Mouse (Mus musculus): Measurements from ENCODE around the gene Slc44a1. TPM values are rescaled to one million over a fixed set of nuclear protein-coding genes. Genes with fewer than 3 reads are reported as not detected.

Gene Slc44a1
- polyA plus RNA-seq (2015; fragmentation: Nextera tagmentation; extraction: Ambion mirVana), result 17.2 and 22.0 TPM in 2 replicates

- peak within 1 kb of the TSS; percentile 82 for H3K4me2 ChIP-seq (ENCODE audit: low read depth, low read length)
- peaks cover 20% of the 10 kb centered on the region for H3K4me1 ChIP-seq (ENCODE audit: control insufficient read depth, insufficient read depth, low read length)
- H3K27ac ChIP-seq (ENCODE audit: low read length), result peak within 1 kb of the TSS; percentile 88
- H3K36me3 ChIP-seq (ENCODE audit: control insufficient read depth, insufficient read depth, low read length), result no peaks in the 10 kb centered on the region
- H3K9me3 ChIP-seq (ENCODE audit: control insufficient read depth, low read length), result no peaks in the 10 kb centered on the region
- ATAC-seq, result peak; percentile 96
- no peaks in the 10 kb centered on the region for H3K27me3 ChIP-seq (replicated peaks; ENCODE audit: control insufficient read depth, insufficient read depth, low read length)
- WGBS, result under 1% methylated on average over 88 of the region's 122 CpGs
- peak within 1 kb of the TSS; percentile 88 for H3K9ac ChIP-seq (ENCODE audit: low read depth, low read length)
- H3K4me3 ChIP-seq (ENCODE audit: low read length), result peak within 1 kb of the TSS; percentile 86
Measured at GRCm38 (mm10) chr4:53440010-53440815, at the start of gene Slc44a1. Slc44a1 (plus strand) TSS chr4:53440413.

- no peak for ATAC-seq
- no peaks in the 10 kb centered on the region for H3K27me3 ChIP-seq (replicated peaks; ENCODE audit: control insufficient read depth, insufficient read depth, low read length)
- H3K36me3 ChIP-seq (ENCODE audit: control insufficient read depth, insufficient read depth, low read length), result no peaks in the 10 kb centered on the region
- no peaks in the 10 kb centered on the region for H3K4me1 ChIP-seq (ENCODE audit: control insufficient read depth, insufficient read depth, low read length)
- H3K27ac ChIP-seq (ENCODE audit: low read length), result no peak overlapping the region
- H3K4me3 ChIP-seq (ENCODE audit: low read length), result no peak overlapping the region
- WGBS, result 51% methylated on average over 3 of the region's 3 CpGs
- H3K9ac ChIP-seq (ENCODE audit: low read depth, low read length), result no peak overlapping the region
- H3K9me3 ChIP-seq (ENCODE audit: control insufficient read depth, low read length), result no peaks in the 10 kb centered on the region
- H3K4me2 ChIP-seq (ENCODE audit: low read depth, low read length), result no peak overlapping the region
Measured at GRCm38 (mm10) chr4:53395002-53395401, 45.2 kb upstream of the Slc44a1 start.

GRCm38 (mm10) chr4:53396623-53397192 is 43.5 kb upstream of the Slc44a1 start:
- Histone ChIP-seq H3K9ac (ENCODE audit: low read depth, low read length) (no peak overlapping the region), H3K4me2 (ENCODE audit: low read depth, low read length) (no peak overlapping the region), H3K36me3 (ENCODE audit: control insufficient read depth, insufficient read depth, low read length) (no peaks in the 10 kb centered on the region), H3K9me3 (ENCODE audit: control insufficient read depth, low read length) (no peaks in the 10 kb centered on the region), H3K27me3 (replicated peaks; ENCODE audit: control insufficient read depth, insufficient read depth, low read length) (no peaks in the 10 kb centered on the region), H3K4me3 (ENCODE audit: low read length) (no peak overlapping the region), H3K27ac (ENCODE audit: low read length) (no peak overlapping the region), H3K4me1 (ENCODE audit: control insufficient read depth, insufficient read depth, low read length) (no peaks in the 10 kb centered on the region)
- WGBS, result 62% methylated on average over 11 of the region's 11 CpGs
- ATAC-seq, result no peak

- Histone ChIP-seq H3K4me1 (ENCODE audit: control insufficient read depth, insufficient read depth, low read length) (no peaks in the 10 kb centered on the region), H3K9me3 (ENCODE audit: control insufficient read depth, low read length) (no peaks in the 10 kb centered on the region), H3K9ac (ENCODE audit: low read depth, low read length) (no peak overlapping the region), H3K27me3 (replicated peaks; ENCODE audit: control insufficient read depth, insufficient read depth, low read length) (no peaks in the 10 kb centered on the region), H3K4me3 (ENCODE audit: low read length) (no peak overlapping the region), H3K27ac (ENCODE audit: low read length) (no peak overlapping the region), H3K4me2 (ENCODE audit: low read depth, low read length) (no peak overlapping the region), H3K36me3 (ENCODE audit: control insufficient read depth, insufficient read depth, low read length) (no peaks in the 10 kb centered on the region)
- WGBS, result 67% methylated on average over 4 of the region's 4 CpGs
- ATAC-seq, result no peak
Measured at GRCm38 (mm10) chr4:53397280-53398117, 42.7 kb upstream of the Slc44a1 start.

- H3K4me2 ChIP-seq (ENCODE audit: low read depth, low read length), result no peak overlapping the region
- H3K27me3 ChIP-seq (replicated peaks; ENCODE audit: control insufficient read depth, insufficient read depth, low read length), result no peaks in the 10 kb centered on the region
- H3K4me1 ChIP-seq (ENCODE audit: control insufficient read depth, insufficient read depth, low read length), result no peaks in the 10 kb centered on the region
- no peak overlapping the region for H3K4me3 ChIP-seq (ENCODE audit: low read length)
- no peak overlapping the region for H3K9ac ChIP-seq (ENCODE audit: low read depth, low read length)
- no peaks in the 10 kb centered on the region for H3K36me3 ChIP-seq (ENCODE audit: control insufficient read depth, insufficient read depth, low read length)
- ATAC-seq, result no peak
- H3K9me3 ChIP-seq (ENCODE audit: control insufficient read depth, low read length), result no peaks in the 10 kb centered on the region
- no peak overlapping the region for H3K27ac ChIP-seq (ENCODE audit: low read length)
- WGBS, result 65% methylated on average over 5 of the region's 5 CpGs
Measured at GRCm38 (mm10) chr4:53398561-53398960, 41.7 kb upstream of the Slc44a1 start.

GRCm38 (mm10) chr4:53399428-53399827 is 40.8 kb upstream of the Slc44a1 start:
- no peak for ATAC-seq
- Histone ChIP-seq H3K4me3 (ENCODE audit: low read length) (no peak overlapping the region), H3K27me3 (replicated peaks; ENCODE audit: control insufficient read depth, insufficient read depth, low read length) (no peaks in the 10 kb centered on the region), H3K4me1 (ENCODE audit: control insufficient read depth, insufficient read depth, low read length) (no peaks in the 10 kb centered on the region), H3K9ac (ENCODE audit: low read depth, low read length) (no peak overlapping the region), H3K36me3 (ENCODE audit: control insufficient read depth, insufficient read depth, low read length) (no peaks in the 10 kb centered on the region), H3K4me2 (ENCODE audit: low read depth, low read length) (no peak overlapping the region), H3K9me3 (ENCODE audit: control insufficient read depth, low read length) (no peaks in the 10 kb centered on the region), H3K27ac (ENCODE audit: low read length) (no peak overlapping the region)
- 74% methylated on average over 1 of the region's 1 CpGs for WGBS

GRCm38 (mm10) chr4:53403386-53403785 is 36.8 kb upstream of the Slc44a1 start:
- Histone ChIP-seq H3K36me3 (ENCODE audit: control insufficient read depth, insufficient read depth, low read length) (no peaks in the 10 kb centered on the region), H3K4me2 (ENCODE audit: low read depth, low read length) (no peak overlapping the region), H3K27me3 (replicated peaks; ENCODE audit: control insufficient read depth, insufficient read depth, low read length) (no peaks in the 10 kb centered on the region), H3K9ac (ENCODE audit: low read depth, low read length) (no peak overlapping the region), H3K9me3 (ENCODE audit: control insufficient read depth, low read length) (no peaks in the 10 kb centered on the region), H3K4me3 (ENCODE audit: low read length) (no peak overlapping the region), H3K4me1 (ENCODE audit: control insufficient read depth, insufficient read depth, low read length) (no peaks in the 10 kb centered on the region), H3K27ac (ENCODE audit: low read length) (no peak overlapping the region)
- ATAC-seq, result no peak
- WGBS, result 90% methylated on average over 12 of the region's 12 CpGs

GRCm38 (mm10) chr4:53404431-53404925 is 35.7 kb upstream of the Slc44a1 start:
- H3K4me1 ChIP-seq (ENCODE audit: control insufficient read depth, insufficient read depth, low read length), result no peaks in the 10 kb centered on the region
- H3K27me3 ChIP-seq (replicated peaks; ENCODE audit: control insufficient read depth, insufficient read depth, low read length), result no peaks in the 10 kb centered on the region
- H3K36me3 ChIP-seq (ENCODE audit: control insufficient read depth, insufficient read depth, low read length), result no peaks in the 10 kb centered on the region
- ATAC-seq, result no peak
- H3K4me3 ChIP-seq (ENCODE audit: low read length), result no peak overlapping the region
- WGBS, result 90% methylated on average over 6 of the region's 6 CpGs
- no peak overlapping the region for H3K27ac ChIP-seq (ENCODE audit: low read length)
- no peaks in the 10 kb centered on the region for H3K9me3 ChIP-seq (ENCODE audit: control insufficient read depth, low read length)
- H3K4me2 ChIP-seq (ENCODE audit: low read depth, low read length), result no peak overlapping the region
- H3K9ac ChIP-seq (ENCODE audit: low read depth, low read length), result no peak overlapping the region

GRCm38 (mm10) chr4:53406866-53407265 is 33.3 kb upstream of the Slc44a1 start:
- H3K36me3 ChIP-seq (ENCODE audit: control insufficient read depth, insufficient read depth, low read length), result no peaks in the 10 kb centered on the region
- no peak overlapping the region for H3K9ac ChIP-seq (ENCODE audit: low read depth, low read length)
- H3K9me3 ChIP-seq (ENCODE audit: control insufficient read depth, low read length), result no peaks in the 10 kb centered on the region
- no peak for ATAC-seq
- no peak overlapping the region for H3K4me2 ChIP-seq (ENCODE audit: low read depth, low read length)
- H3K4me3 ChIP-seq (ENCODE audit: low read length), result no peak overlapping the region
- 0 out of 2 replicates have a peak, but pooled peaks cover 2% of the 10 kb centered on the region for H3K4me1 ChIP-seq (ENCODE audit: control insufficient read depth, insufficient read depth, low read length)
- no peaks in the 10 kb centered on the region for H3K27me3 ChIP-seq (replicated peaks; ENCODE audit: control insufficient read depth, insufficient read depth, low read length)
- no peak overlapping the region for H3K27ac ChIP-seq (ENCODE audit: low read length)
